Mouse (Mus musculus): ENCODE measurements around the gene Ttc19.

GRCm38 (mm10) chr11:62244471-62244870 is 36.8 kb upstream of the Ttc19 start:
- TF ChIP-seq POLR2A (IDR thresholded peaks at IDR 0.05; ENCODE audit: control insufficient read depth, extremely low read depth, insufficient read depth, low read length, poor library complexity) (no peak), CTCF (IDR thresholded peaks at IDR 0.05; ENCODE audit: borderline replicate concordance, control insufficient read depth, extremely low read depth, insufficient read depth, low read length, poor library complexity) (no peak)
